Mouse (Mus musculus): ENCODE data around the gene Srsf2. TPM values are rescaled to one million over a fixed set of nuclear protein-coding genes. Genes with fewer than 3 reads are reported as not detected.

Srsf2 gene
- total and polyA plus RNA-seq, 2 experiments from 2014 or later, result 196 to 484 TPM

DNA sequence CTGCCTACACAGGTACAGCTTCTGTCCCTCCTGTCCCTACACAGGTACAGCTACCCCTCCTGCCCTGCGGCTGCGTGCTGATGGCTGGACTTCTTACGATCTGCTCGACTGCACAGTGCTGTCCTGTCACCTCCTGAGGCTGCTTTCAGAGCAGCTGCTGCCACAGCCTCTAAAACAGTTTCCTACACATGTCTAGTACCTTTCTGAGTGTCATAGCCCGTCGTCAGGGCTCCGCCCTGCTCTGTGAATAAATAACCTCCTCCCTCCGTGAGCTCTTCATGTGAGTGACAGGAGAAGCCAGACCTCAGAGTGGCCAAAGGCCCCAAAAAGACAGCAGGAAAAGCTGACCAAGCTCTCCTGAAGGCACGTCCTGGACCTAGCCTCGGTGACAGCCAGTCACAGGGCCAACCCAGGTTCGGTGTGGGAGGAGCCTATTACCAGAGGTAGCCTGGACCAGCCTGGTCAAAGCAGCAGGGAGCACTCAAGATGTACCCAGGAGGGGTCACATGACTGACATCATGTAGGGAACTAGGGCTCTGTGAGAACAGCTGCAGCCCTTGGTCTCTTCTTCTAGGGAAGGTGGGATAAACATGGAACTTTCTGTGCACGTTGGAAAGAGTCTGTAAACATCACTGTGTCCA, 13.2 kb upstream of the Srsf2 start:
- Histone ChIP-seq H3K27ac (ENCODE audit: low read depth, low read length) (no peak overlapping the region), H3K4me1 (ENCODE audit: insufficient read depth, low read length) (no peaks in the 10 kb centered on the region)
- no peak for ATAC-seq (ENCODE audit: low FRiP score)

DNA sequence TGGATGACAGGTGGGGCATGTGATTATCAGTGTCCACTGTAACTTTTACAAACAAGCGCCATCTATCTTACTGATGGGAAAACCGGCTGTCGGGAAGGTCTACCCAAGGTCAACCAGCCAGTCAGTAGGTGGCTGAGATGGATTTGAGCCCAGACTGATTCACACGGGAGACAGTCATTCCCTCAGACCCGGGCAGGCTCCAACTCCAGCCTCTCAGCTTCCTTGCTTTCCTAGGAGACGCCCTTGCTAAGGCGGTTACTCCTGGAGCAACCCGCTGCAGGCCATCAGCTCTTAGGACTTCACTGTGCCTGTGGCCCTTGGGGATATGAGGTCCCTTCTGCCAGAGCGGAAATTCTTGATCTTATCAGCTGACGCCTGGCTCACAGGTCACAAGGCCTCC, 11.6 kb upstream of the Srsf2 start:
- Histone ChIP-seq H3K9ac (replicated peaks; ENCODE audit: low read length, poor library complexity, severe bottlenecking) (no peak overlapping the region), H3K4me2 (ENCODE audit: low read depth, low read length, poor library complexity, severe bottlenecking) (no peak overlapping the region), H3K4me3 (ENCODE audit: low read depth, low read length) (no peak overlapping the region), H3K27me3 (ENCODE audit: insufficient read depth, low read length) (no peaks in the 10 kb centered on the region), H3K36me3 (ENCODE audit: insufficient read depth, low read length) (peaks cover 77% of the 10 kb centered on the region), H3K9me3 (ENCODE audit: low read length) (no peaks in the 10 kb centered on the region), H3K4me1 (ENCODE audit: insufficient read depth, low read length) (no peaks in the 10 kb centered on the region), H3K27ac (ENCODE audit: low read depth, low read length) (no peak overlapping the region)
- no peak for TF ChIP-seq CTCF (IDR thresholded peaks at IDR 0.05)
- DNase-seq (ENCODE audit: low spot score) (no peak), ATAC-seq (ENCODE audit: low FRiP score) (no peak)
- 90% methylated on average over 10 of the region's 10 CpGs for WGBS

More for the DNA sequence above, 13.2 kb upstream of the Srsf2 start:
- TF ChIP-seq CTCF (IDR thresholded peaks at IDR 0.05), result no peak
- WGBS, result 76% methylated on average over 12 of the region's 12 CpGs
- no peak for DNase-seq (ENCODE audit: low spot score)
- H3K4me2 ChIP-seq (ENCODE audit: low read depth, low read length, poor library complexity, severe bottlenecking), result no peak overlapping the region
- no peak overlapping the region for H3K9ac ChIP-seq (replicated peaks; ENCODE audit: low read length, poor library complexity, severe bottlenecking)
- H3K27me3 ChIP-seq (ENCODE audit: insufficient read depth, low read length), result no peaks in the 10 kb centered on the region
- no peak overlapping the region for H3K4me3 ChIP-seq (ENCODE audit: low read depth, low read length)
- H3K36me3 ChIP-seq (ENCODE audit: insufficient read depth, low read length), result peaks cover 65% of the 10 kb centered on the region
- no peaks in the 10 kb centered on the region for H3K9me3 ChIP-seq (ENCODE audit: low read length)

DNA sequence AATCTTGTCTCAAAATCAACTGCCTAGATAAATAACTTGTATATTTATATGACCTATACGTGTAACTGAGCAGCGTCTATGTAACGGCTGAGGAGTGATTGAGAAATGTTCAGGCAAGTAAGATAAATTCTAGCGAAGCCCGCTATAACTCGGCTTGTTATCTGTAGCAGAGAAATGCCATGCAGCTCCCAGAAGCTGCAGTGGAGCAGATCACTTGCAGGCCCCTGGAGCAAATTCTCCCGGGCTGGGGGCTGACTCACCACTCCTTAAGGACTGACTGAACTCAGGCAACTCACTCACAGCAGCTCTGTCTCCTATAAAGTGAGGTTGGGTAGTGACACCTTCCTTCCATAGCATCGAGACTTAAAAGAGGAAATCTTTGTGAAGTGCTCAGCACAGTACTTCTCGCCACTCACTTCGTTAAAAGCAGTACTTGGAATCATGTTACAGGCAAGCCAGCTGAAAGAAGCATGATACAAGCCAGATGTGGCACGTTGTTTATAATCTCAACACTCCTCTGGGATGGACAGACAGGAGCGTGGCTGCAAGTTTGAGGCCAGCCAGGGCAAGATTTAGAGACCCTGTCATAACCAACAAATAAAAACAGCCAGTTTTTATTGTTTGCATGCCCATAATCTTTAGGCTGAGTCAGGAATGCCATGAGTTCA, 4.4 kb upstream of the Srsf2 start:
- no peaks in the 10 kb centered on the region for H3K27me3 ChIP-seq (ENCODE audit: insufficient read depth, low read length)
- H3K4me2 ChIP-seq (ENCODE audit: low read depth, low read length, poor library complexity, severe bottlenecking), result no peak overlapping the region
- H3K4me3 ChIP-seq (ENCODE audit: low read depth, low read length), result no peak overlapping the region
- peaks cover 35% of the 10 kb centered on the region for H3K36me3 ChIP-seq (ENCODE audit: insufficient read depth, low read length)
- H3K9ac ChIP-seq (replicated peaks; ENCODE audit: low read length, poor library complexity, severe bottlenecking), result no peak overlapping the region
- H3K4me1 ChIP-seq (ENCODE audit: insufficient read depth, low read length), result peaks cover 8% of the 10 kb centered on the region; the same call in 1 of the 2 replicates
- H3K9me3 ChIP-seq (ENCODE audit: low read length), result no peaks in the 10 kb centered on the region
- DNase-seq (ENCODE audit: low spot score) (no peak), ATAC-seq (ENCODE audit: low FRiP score) (no peak)
- TF ChIP-seq CTCF (IDR thresholded peaks at IDR 0.05), result no peak
- 89% methylated on average over 12 of the region's 12 CpGs for WGBS
- no peak overlapping the region for H3K27ac ChIP-seq (ENCODE audit: low read depth, low read length)

GRCm38 (mm10) chr11:116854279-116854678, 1.4 kb upstream of the Srsf2 start:
- DNase-seq (ENCODE audit: low spot score) (no peak), ATAC-seq (ENCODE audit: low FRiP score) (no peak)
- H3K4me2 ChIP-seq (ENCODE audit: low read depth, low read length, poor library complexity, severe bottlenecking), result peak overlapping the region; percentile 51
- peak overlapping the region; percentile 91 for H3K9ac ChIP-seq (replicated peaks; ENCODE audit: low read length, poor library complexity, severe bottlenecking)
- H3K4me1 ChIP-seq (ENCODE audit: insufficient read depth, low read length), result peaks cover 11% of the 10 kb centered on the region; the same call in 1 of the 2 replicates
- 46% methylated on average over 10 of the region's 10 CpGs for WGBS
- no peak for TF ChIP-seq CTCF (IDR thresholded peaks at IDR 0.05)
- no peaks in the 10 kb centered on the region for H3K27me3 ChIP-seq (ENCODE audit: insufficient read depth, low read length)
- no peaks in the 10 kb centered on the region for H3K9me3 ChIP-seq (ENCODE audit: low read length)
- peak overlapping the region; percentile 98; the same call in 1 of the 2 replicates for H3K27ac ChIP-seq (ENCODE audit: low read depth, low read length)
- peaks cover 12% of the 10 kb centered on the region for H3K36me3 ChIP-seq (ENCODE audit: insufficient read depth, low read length)
- H3K4me3 ChIP-seq (ENCODE audit: low read depth, low read length), result peak overlapping the region; percentile 73

- no peaks in the 10 kb centered on the region for H3K27me3 ChIP-seq (ENCODE audit: insufficient read depth, low read length)
- peaks cover 11% of the 10 kb centered on the region; the same call in 1 of the 2 replicates for H3K4me1 ChIP-seq (ENCODE audit: insufficient read depth, low read length)
- ATAC-seq (ENCODE audit: low FRiP score), result peak; percentile 93
- H3K27ac ChIP-seq (ENCODE audit: low read depth, low read length), result peak overlapping the region; percentile 98
- peak; percentile 97 for DNase-seq (ENCODE audit: low spot score)
- no peaks in the 10 kb centered on the region for H3K9me3 ChIP-seq (ENCODE audit: low read length)
- peak overlapping the region; percentile 91 for H3K9ac ChIP-seq (replicated peaks; ENCODE audit: low read length, poor library complexity, severe bottlenecking)
- no peak for TF ChIP-seq CTCF (IDR thresholded peaks at IDR 0.05)
- 1% methylated on average over 36 of the region's 36 CpGs for WGBS
- H3K36me3 ChIP-seq (ENCODE audit: insufficient read depth, low read length), result peaks cover 10% of the 10 kb centered on the region; the same call in 1 of the 2 replicates
- peak overlapping the region; percentile 51 for H3K4me2 ChIP-seq (ENCODE audit: low read depth, low read length, poor library complexity, severe bottlenecking)
- peak overlapping the region; percentile 73 for H3K4me3 ChIP-seq (ENCODE audit: low read depth, low read length)
These were observed 626 bp upstream of the Srsf2 start for GRCm38 (mm10) chr11:116853512-116853928.

All from midbrain, postnatal 0 days (tissue).